Mouse (Mus musculus) liver, postnatal 0 days (tissue): ENCODE data around the gene Atp1b2. TPM values are rescaled to one million over a fixed set of nuclear protein-coding genes. Genes with fewer than 3 reads are reported as not detected.

Source experiments
- ATAC-seq: fragments of 200-750 bp; cut with Nextera tagmentation; 2 replicates; pipeline ENCODE4 v1.8.0; 2017; ENCODE audit warnings: mild to moderate bottlenecking, moderate library complexity
- DNase-seq: peaks from one replicate; pipeline ENCODE4 v3.0.0-alpha.2; 2016
- H3K27ac ChIP-seq: fragments of 300-500 bp; sonication (generic); 2 replicates; pipeline ENCODE4 v1.5.1; 2014; ENCODE audit warnings: antibody characterized with exemption, moderate library complexity, mild to moderate bottlenecking, low read depth
- H3K27me3 ChIP-seq: fragments of 300-500 bp; sonication (generic); 2 replicates; pipeline ENCODE4 v1.6.1; 2014; ENCODE audit warnings: low read length, control low read depth, mixed read lengths; ENCODE audit not compliant: insufficient read depth
- H3K36me3 ChIP-seq: fragments of 300-500 bp; sonication (generic); replicated peaks from 2 replicates; pipeline ENCODE4 v1.6.1; 2014; ENCODE audit warnings: mild to moderate bottlenecking, control low read depth, low read length, moderate library complexity, mixed read lengths; ENCODE audit not compliant: insufficient read depth
- H3K4me1 ChIP-seq: fragments of 300-500 bp; sonication (generic); 2 replicates; pipeline ENCODE4 v1.6.1; 2014; ENCODE audit warnings: antibody characterized with exemption, mild to moderate bottlenecking, control low read depth; ENCODE audit not compliant: insufficient read depth
- H3K4me2 ChIP-seq: fragments of 300-500 bp; sonication (generic); 2 replicates; pipeline ENCODE4 v1.6.1; 2014; ENCODE audit warnings: low read depth, mild to moderate bottlenecking, low read length, moderate library complexity, mixed read lengths
- H3K4me3 ChIP-seq: fragments of 300-500 bp; sonication (generic); 2 replicates; pipeline ENCODE4 v1.5.1; 2014; ENCODE audit warnings: low read depth, low read length
- H3K9ac ChIP-seq: fragments of 300-500 bp; sonication (generic); replicated peaks from 2 replicates; pipeline ENCODE4 v1.6.1; 2014; ENCODE audit warnings: mild to moderate bottlenecking, moderate library complexity
- H3K9me3 ChIP-seq: fragments of 300-500 bp; sonication (generic); 2 replicates; pipeline ENCODE4 v1.6.1; 2016; ENCODE audit warnings: mild to moderate bottlenecking, control low read depth, low read length, mixed read lengths
- CTCF ChIP-seq: sonication (generic); IDR thresholded peaks from 2 replicates; pipeline ENCODE4 v1.5.1; 2016; ENCODE audit warnings: antibody characterized with exemption, low read depth
- EP300 ChIP-seq: IDR thresholded peaks from 2 replicates; pipeline ENCODE4 v1.6.1; 2016; ENCODE audit warnings: antibody characterized with exemption, low read depth, mild to moderate bottlenecking
- WGBS: fragments of 180-500 bp; shearing (Covaris S2); extraction: QIAGEN DNeasy Blood & Tissue Kit; methylation state at CpG from one replicate; pipeline ENCODE4 v1.1.7; 2014; ENCODE audit not compliant: insufficient replicate concordance; 5-methylcytosine and 5-hydroxymethylcytosine counted together
- polyA plus RNA-seq: library from polyadenylated mRNA; unstranded; fragments of >200 nt; fragmentation: Nextera tagmentation; extraction: Ambion mirVana; gene quantifications from 2 replicates; pipeline ENCODE4 v1.2.1, GENCODE M21; 2015

The Atp1b2 gene
- polyA plus RNA-seq, 1 experiment from 2014 or later, result 5.3 TPM

GRCm38 (mm10) chr11:69564391-69564790 is 41.4 kb downstream of the Atp1b2 start:
- ATAC-seq, result no peak
- H3K9me3 ChIP-seq, result no peaks in the 10 kb centered on the region
- DNase-seq, result no peak
- no peak for TF ChIP-seq EP300
- no peak overlapping the region for H3K9ac ChIP-seq
- H3K4me3 ChIP-seq, result no peak overlapping the region
- H3K4me1 ChIP-seq, result peaks cover 3% of the 10 kb centered on the region; the same call in 1 of the 2 replicates
- WGBS, result 66% methylated on average over 3 of the region's 3 CpGs
- H3K36me3 ChIP-seq, result peaks cover 38% of the 10 kb centered on the region
- H3K27me3 ChIP-seq, result peaks cover 13% of the 10 kb centered on the region
- no peak overlapping the region for H3K27ac ChIP-seq
- no peak overlapping the region for H3K4me2 ChIP-seq

GRCm38 (mm10) chr11:69563373-69563772 is 42.4 kb downstream of the Atp1b2 start:
- H3K27ac ChIP-seq, result no peak overlapping the region
- ATAC-seq (no peak), DNase-seq (no peak)
- H3K9me3 ChIP-seq, result no peaks in the 10 kb centered on the region
- 87% methylated on average over 13 of the region's 13 CpGs for WGBS
- no peak overlapping the region for H3K4me3 ChIP-seq
- no peak overlapping the region for H3K9ac ChIP-seq
- H3K4me1 ChIP-seq, result peaks cover 9% of the 10 kb centered on the region; the same call in 1 of the 2 replicates
- peaks cover 17% of the 10 kb centered on the region for H3K27me3 ChIP-seq
- H3K4me2 ChIP-seq, result no peak overlapping the region
- TF ChIP-seq EP300, result no peak
- TF ChIP-seq CTCF, result no peak
- peaks cover 38% of the 10 kb centered on the region for H3K36me3 ChIP-seq

GRCm38 (mm10) chr11:69560896-69561854 is 44.6 kb downstream of the Atp1b2 start:
- H3K27me3 ChIP-seq, result peaks cover 21% of the 10 kb centered on the region
- no peak overlapping the region for H3K4me3 ChIP-seq
- WGBS, result 74% methylated on average over 16 of the region's 16 CpGs
- no peaks in the 10 kb centered on the region for H3K9me3 ChIP-seq
- ATAC-seq (no peak), DNase-seq (no peak)
- H3K4me2 ChIP-seq, result no peak overlapping the region
- peaks cover 9% of the 10 kb centered on the region; the same call in 1 of the 2 replicates for H3K4me1 ChIP-seq
- no peak overlapping the region for H3K9ac ChIP-seq
- H3K27ac ChIP-seq, result no peak overlapping the region
- TF ChIP-seq EP300, result no peak
- TF ChIP-seq CTCF, result no peak
- peaks cover 31% of the 10 kb centered on the region for H3K36me3 ChIP-seq

- Histone ChIP-seq H3K27ac (no peak within 1 kb of the TSS), H3K9ac (no peak within 1 kb of the TSS; the same call in 1 of the 2 replicates), H3K9me3 (no peaks in the 10 kb centered on the region), H3K4me1 (peaks cover 9% of the 10 kb centered on the region; the same call in 1 of the 2 replicates), H3K27me3 (peaks cover 21% of the 10 kb centered on the region), H3K4me3 (peak within 1 kb of the TSS; percentile 33), H3K4me2 (peak within 1 kb of the TSS; percentile 57), H3K36me3 (peaks cover 29% of the 10 kb centered on the region)
- no peak for DNase-seq
- 8% methylated on average over 55 of the region's 59 CpGs for WGBS
- ATAC-seq, result no peak; the same call in 1 of the 2 replicates
- TF ChIP-seq EP300 (no peak), CTCF (no peak)
Measured at GRCm38 (mm10) chr11:69559851-69560765, 45.6 kb downstream of the Atp1b2 start, which contains the start of gene Efnb3. Efnb3 (minus strand) TSS chr11:69560205.

- no peak for ATAC-seq
- Histone ChIP-seq H3K9ac (no peak overlapping the region), H3K27me3 (peaks cover 21% of the 10 kb centered on the region), H3K9me3 (no peaks in the 10 kb centered on the region), H3K4me3 (no peak overlapping the region), H3K4me1 (peaks cover 9% of the 10 kb centered on the region; the same call in 1 of the 2 replicates), H3K27ac (no peak overlapping the region), H3K4me2 (no peak overlapping the region), H3K36me3 (peaks cover 26% of the 10 kb centered on the region)
- TF ChIP-seq EP300 (no peak), CTCF (no peak)
- WGBS, result 35% methylated on average over 5 of the region's 5 CpGs
- no peak for DNase-seq
Measured at GRCm38 (mm10) chr11:69559183-69559582, 46.6 kb downstream of the Atp1b2 start.
